Mouse (Mus musculus): ENCODE results near the gene Sft2d2.

Gene Sft2d2

GRCm38 (mm10) chr1:165133279-165133678 is 61.0 kb downstream of the Sft2d2 start:
- no peak for DNase-seq (ENCODE audit: low read depth, low spot score)

- peak; percentile 93 for DNase-seq (ENCODE audit: low read depth, low spot score)
These were observed 61.9 kb downstream of the Sft2d2 start for GRCm38 (mm10) chr1:165132187-165132877.

GRCm38 (mm10) chr1:165129573-165129972 is 64.7 kb downstream of the Sft2d2 start:
- DNase-seq (ENCODE audit: low read depth, low spot score) = no peak

All from 3T3-L1 (cell line).